8 mouse cellular contexts compared by ENCODE assay signal in genomic region chr9:95510693-95511404, GRCm38 (mm10). TPM values are rescaled to one million over a fixed set of nuclear protein-coding genes. Genes with fewer than 3 reads are reported as not detected.
DNase-seq lines count a peak whose midpoint lies in the region; ATAC-seq and TF ChIP-seq lines count a peak whose summit lies in the region.

No protein-coding gene starts in this region.

- H3K9me3 ChIP-seq in heart, embryonic 15.5 days (replicated peaks), result no peaks in the 10 kb centered on the region
- no peaks in the 10 kb centered on the region for H3K9me3 ChIP-seq in ES-E14 (ENCODE audit: control insufficient read depth, insufficient read depth, low read depth, low read length)
- no peaks in the 10 kb centered on the region for H3K9me3 ChIP-seq in embryonic facial prominence, embryonic 11.5 days (replicated peaks; ENCODE audit: control insufficient read depth, low read length)
- H3K9me3 ChIP-seq in neural tube, embryonic 12.5 days, result no peaks in the 10 kb centered on the region

- H3K4me2 ChIP-seq in heart, embryonic 15.5 days, result peak overlapping the region; percentile 87
- peak overlapping the region; percentile 75 for H3K4me2 ChIP-seq in embryonic facial prominence, embryonic 11.5 days (ENCODE audit: low read depth, low read length)
- peak overlapping the region; percentile 90 for H3K4me2 ChIP-seq in neural tube, embryonic 12.5 days (replicated peaks)

- peak; percentile 47 for ATAC-seq in heart, embryonic 15.5 days (replicated peaks; ENCODE audit: insufficient number of reproducible peaks, insufficient read depth, low FRiP score, low read depth)
- ATAC-seq in embryonic facial prominence, embryonic 11.5 days (replicated peaks; ENCODE audit: insufficient number of reproducible peaks, low FRiP score, low TSS enrichment, low read depth), result 0 out of 2 replicates have a peak, but pooled peaks have one; percentile 1
- ATAC-seq in neural tube, embryonic 12.5 days (ENCODE audit: low FRiP score, low read depth), result peak; percentile 32; the same call in 1 of the 2 replicates

- no peaks in the 10 kb centered on the region for H3K36me3 ChIP-seq in heart, embryonic 15.5 days
- no peaks in the 10 kb centered on the region; the same call in 1 of the 2 replicates for H3K36me3 ChIP-seq in ES-E14 (ENCODE audit: control insufficient read depth, insufficient read depth, low read length, poor library complexity, severe bottlenecking)
- no peaks in the 10 kb centered on the region for H3K36me3 ChIP-seq in embryonic facial prominence, embryonic 11.5 days (replicated peaks; ENCODE audit: control insufficient read depth, insufficient read depth, low read depth, low read length)
- no peaks in the 10 kb centered on the region; the same call in 1 of the 2 replicates for H3K36me3 ChIP-seq in neural tube, embryonic 12.5 days

- in situ Hi-C loops in ES-E14 (cut with MboI; ENCODE audit: low sequenced_read_pairs in 2 of 2, unreplicated experiment in 2 of 2), result no loop called here

- 5% methylated on average over 21 of the region's 21 CpGs for WGBS in heart, embryonic 15.5 days
- WGBS in embryonic facial prominence, embryonic 11.5 days, result 9% methylated on average over 21 of the region's 21 CpGs
- 9% methylated on average over 21 of the region's 21 CpGs for WGBS in neural tube, embryonic 12.5 days

- peak overlapping the region; percentile 93 for H3K9ac ChIP-seq in heart, embryonic 15.5 days
- peak overlapping the region; percentile 98 for H3K9ac ChIP-seq in ES-E14 (ENCODE audit: insufficient read depth, low read depth, low read length, poor library complexity, severe bottlenecking)
- peak overlapping the region; percentile 89 for H3K9ac ChIP-seq in embryonic facial prominence, embryonic 11.5 days (replicated peaks; ENCODE audit: low read length)
- peak overlapping the region; percentile 89 for H3K9ac ChIP-seq in neural tube, embryonic 12.5 days

- peak overlapping the region; percentile 93 for H3K4me3 ChIP-seq in heart, embryonic 15.5 days
- H3K4me3 ChIP-seq in ES-E14 (ENCODE audit: insufficient read depth in 1 of 2, low read depth in 1 of 2, low read length in 2 of 2, poor library complexity in 1 of 2, severe bottlenecking in 1 of 2), result peak overlapping the region; percentile 87 to 96
- H3K4me3 ChIP-seq in embryonic facial prominence, embryonic 11.5 days (ENCODE audit: low read depth, low read length), result peak overlapping the region; percentile 98
- H3K4me3 ChIP-seq in neural tube, embryonic 12.5 days, result peak overlapping the region; percentile 95

- H3K27me3 ChIP-seq in heart, embryonic 15.5 days, result no peaks in the 10 kb centered on the region
- no peaks in the 10 kb centered on the region for H3K27me3 ChIP-seq in embryonic facial prominence, embryonic 11.5 days (ENCODE audit: control insufficient read depth, insufficient read depth, low read length)
- no peaks in the 10 kb centered on the region for H3K27me3 ChIP-seq in neural tube, embryonic 12.5 days (replicated peaks)

- peak overlapping the region; percentile 94 for H3K27ac ChIP-seq in heart, embryonic 15.5 days
- peak overlapping the region; percentile 93 for H3K27ac ChIP-seq in ES-E14 (ENCODE audit: insufficient read depth, low read depth, low read length, poor library complexity, severe bottlenecking)
- H3K27ac ChIP-seq in embryonic facial prominence, embryonic 11.5 days (replicated peaks; ENCODE audit: low read depth, low read length), result no peak overlapping the region
- H3K27ac ChIP-seq in neural tube, embryonic 12.5 days, result no peak overlapping the region

- H3K4me1 ChIP-seq in heart, embryonic 15.5 days (replicated peaks), result peaks cover 21% of the 10 kb centered on the region
- peaks cover 0 to 4% of the 10 kb centered on the region in 2 experiments for H3K4me1 ChIP-seq in ES-E14 (ENCODE audit: control insufficient read depth in 2 of 2, insufficient read depth in 2 of 2, low read length in 2 of 2, poor library complexity in 1 of 2)
- no peaks in the 10 kb centered on the region for H3K4me1 ChIP-seq in embryonic facial prominence, embryonic 11.5 days (ENCODE audit: control insufficient read depth, insufficient read depth, low read length)
- H3K4me1 ChIP-seq in neural tube, embryonic 12.5 days, result peaks cover 13% of the 10 kb centered on the region; the same call in 1 of the 2 replicates

- DNase-seq in heart, adult 9 months (ENCODE audit: low spot score in 2 of 2), result no peak
- no peak for DNase-seq in ES-E14 (ENCODE audit: low read depth, low spot score)
- DNase-seq in embryonic facial prominence, embryonic 11.5 days (ENCODE audit: low spot score), result peak; percentile 15
- DNase-seq in kidney, postnatal 14 days, result peak; percentile 10
- DNase-seq in natural killer cell, adult 2 months (ENCODE audit: low spot score in 2 of 2), result no peak
- no peak for DNase-seq in retina, postnatal 1 day

TF ChIP-seq in ES-E14, 5 proteins besides CTCF, POLR2A, EP300 and RAD21:
- no peak for TF ChIP-seq MAFK (IDR thresholded peaks at IDR 0.05; ENCODE audit: insufficient read depth, low read depth, low read length)
- TF ChIP-seq ZC3H11A (IDR thresholded peaks at IDR 0.05; ENCODE audit: borderline replicate concordance, low read depth, low read length), result no peak
- no peak for TF ChIP-seq HCFC1 (IDR thresholded peaks at IDR 0.05; ENCODE audit: borderline replicate concordance, insufficient read depth, low read length)
- no peak for TF ChIP-seq CHD2 (IDR thresholded peaks at IDR 0.05; ENCODE audit: low read depth, low read length)
- no peak for TF ChIP-seq ZNF384 (IDR thresholded peaks at IDR 0.05; ENCODE audit: low read depth, low read length)

RNA-seq across cellular contexts. Expression of gene U2surp, which starts 0.9 kb away (rescaled TPM):
- polyA plus RNA-seq in heart, embryonic 15.5 days (2015; fragmentation: Nextera tagmentation; extraction: Ambion mirVana), result 67.8 and 92.3 TPM in 2 replicates
- 88.7 and 95.3 TPM in 2 replicates for total RNA-seq in ES-E14 (2012; rRNA removed)
- polyA plus RNA-seq in embryonic facial prominence, embryonic 11.5 days (2014; fragmentation: Nextera tagmentation; extraction: Ambion mirVana), result 145 and 166 TPM in 2 replicates
- polyA plus RNA-seq in neural tube, embryonic 12.5 days (2016; fragmentation: Nextera tagmentation; extraction: Ambion mirVana), result 140 and 163 TPM in 2 replicates

RNA-seq across cellular contexts. Expression of gene Paqr9, which starts 48.6 kb away (rescaled TPM):
- polyA plus RNA-seq in heart, embryonic 15.5 days (2015; fragmentation: Nextera tagmentation; extraction: Ambion mirVana), result 0.52 and 0.70 TPM in 2 replicates
- total RNA-seq in ES-E14 (2012; rRNA removed), result 0.58 TPM in 2 replicates
- 0.24 and 0.29 TPM in 2 replicates for polyA plus RNA-seq in embryonic facial prominence, embryonic 11.5 days (2014; fragmentation: Nextera tagmentation; extraction: Ambion mirVana)
- polyA plus RNA-seq in neural tube, embryonic 12.5 days (2016; fragmentation: Nextera tagmentation; extraction: Ambion mirVana), result 2.0 TPM in 2 replicates

Comparison
In these comparisons a context has a peak if more than half of its experiments do, and no peak if none do; other contexts are left out.
1. H3K27ac ChIP-seq: peak in heart, embryonic 15.5 days (single experiment) and ES-E14 (single experiment); none in embryonic facial prominence, embryonic 11.5 days (single experiment) and neural tube, embryonic 12.5 days (single experiment).
2. DNase-seq: peak in embryonic facial prominence, embryonic 11.5 days (single experiment) and kidney, postnatal 14 days (single experiment); none in heart, adult 9 months (0 of 2), ES-E14 (single experiment), natural killer cell, adult 2 months (0 of 2) and retina, postnatal 1 day (single experiment).
3. Peak in every context shown above with its lines, with median percentiles within 50 percentile points of each other: ATAC-seq, H3K4me2 ChIP-seq, H3K4me3 ChIP-seq and H3K9ac ChIP-seq.